Mouse (Mus musculus) neural tube, embryonic 11.5 days (tissue): Measurements from ENCODE around the gene Cd69. TPM values are rescaled to one million over a fixed set of nuclear protein-coding genes. Genes with fewer than 3 reads are reported as not detected.

Experiments used
- ATAC-seq: fragments of 200-750 bp; cut with Nextera tagmentation; 2 replicates; pipeline ENCODE4 v1.8.0; 2017; ENCODE audit warnings: moderate number of reproducible peaks, mild to moderate bottlenecking, moderate TSS enrichment, moderate library complexity; ENCODE audit not compliant: insufficient read depth, low FRiP score, low TSS enrichment
- DNase-seq: peaks from one replicate; pipeline ENCODE4 v3.0.0-alpha.2; 2015; ENCODE audit warnings: low spot score
- H3K27ac ChIP-seq: fragments of 300-500 bp; sonication (generic); 2 replicates; pipeline ENCODE4 v1.5.1; 2014; ENCODE audit warnings: low read depth, mild to moderate bottlenecking, low read length
- H3K27me3 ChIP-seq: fragments of 300-500 bp; sonication (generic); 2 replicates; pipeline ENCODE4 v1.6.1; 2014; ENCODE audit warnings: mild to moderate bottlenecking, low read length, mixed read lengths; ENCODE audit not compliant: control insufficient read depth, insufficient read depth
- H3K36me3 ChIP-seq: fragments of 300-500 bp; sonication (generic); 2 replicates; pipeline ENCODE4 v1.6.1; 2014; ENCODE audit warnings: mild to moderate bottlenecking, low read length, moderate library complexity, mixed read lengths; ENCODE audit not compliant: control insufficient read depth, insufficient read depth
- H3K4me1 ChIP-seq: fragments of 300-500 bp; sonication (generic); 2 replicates; pipeline ENCODE4 v1.6.1; 2014; ENCODE audit warnings: low read length, mixed read lengths; ENCODE audit not compliant: control insufficient read depth, insufficient read depth
- H3K4me2 ChIP-seq: fragments of 300-500 bp; sonication (generic); 2 replicates; pipeline ENCODE4 v1.6.1; 2014; ENCODE audit warnings: low read depth, mild to moderate bottlenecking, moderate library complexity
- H3K4me3 ChIP-seq: fragments of 300-500 bp; sonication (generic); 2 replicates; pipeline ENCODE4 v1.5.1; 2014; ENCODE audit warnings: low read depth, low read length
- H3K9ac ChIP-seq: fragments of 300-500 bp; sonication (generic); 2 replicates; pipeline ENCODE4 v1.6.1; 2014; ENCODE audit warnings: mild to moderate bottlenecking, low read length
- H3K9me3 ChIP-seq: fragments of 300-500 bp; sonication (generic); 2 replicates; pipeline ENCODE4 v1.6.1; 2016; ENCODE audit warnings: low read length; ENCODE audit not compliant: control insufficient read depth
- WGBS: fragments of 180-500 bp; shearing (Covaris S2); extraction: QIAGEN DNeasy Blood & Tissue Kit; methylation state at CpG from one replicate; pipeline ENCODE4 v1.1.7; 2014; 5-methylcytosine and 5-hydroxymethylcytosine counted together
- polyA plus RNA-seq: library from polyadenylated mRNA; unstranded; fragments of >200 nt; fragmentation: Nextera tagmentation; extraction: Ambion mirVana; gene quantifications from 2 replicates; pipeline ENCODE4 v1.2.1, GENCODE M21; 2014

Cd69 gene
- 0.28 TPM in 1 of 2 replicates, not detected in the other for polyA plus RNA-seq

- 83% methylated on average over 9 of the region's 9 CpGs for WGBS
- DNase-seq, result no peak
- Histone ChIP-seq H3K9me3 (no peaks in the 10 kb centered on the region), H3K27ac (no peak within 1 kb of the TSS), H3K4me2 (no peak within 1 kb of the TSS), H3K9ac (no peak within 1 kb of the TSS), H3K4me3 (no peak within 1 kb of the TSS), H3K4me1 (no peaks in the 10 kb centered on the region), H3K27me3 (no peaks in the 10 kb centered on the region), H3K36me3 (no peaks in the 10 kb centered on the region)
- ATAC-seq, result no peak
Observed at GRCm38 (mm10) chr6:129275220-129275619, at the start of gene Cd69. Gene Cd69, minus strand, starts transcription at chr6:129275436.

GRCm38 (mm10) chr6:129319331-129319730 lies 44.1 kb upstream of the Cd69 start:
- ATAC-seq, result no peak
- 80% methylated on average over 4 of the region's 4 CpGs for WGBS

GRCm38 (mm10) chr6:129318395-129318794 lies 43.2 kb upstream of the Cd69 start:
- no peaks in the 10 kb centered on the region for H3K36me3 ChIP-seq
- H3K27me3 ChIP-seq, result no peaks in the 10 kb centered on the region
- no peak overlapping the region for H3K4me3 ChIP-seq
- WGBS, result 56% methylated on average over 1 of the region's 1 CpGs
- ATAC-seq (no peak), DNase-seq (no peak)
- no peaks in the 10 kb centered on the region for H3K9me3 ChIP-seq
- no peak overlapping the region for H3K4me2 ChIP-seq
- H3K27ac ChIP-seq, result no peak overlapping the region
- H3K4me1 ChIP-seq, result no peaks in the 10 kb centered on the region
- H3K9ac ChIP-seq, result no peak overlapping the region

More at GRCm38 (mm10) chr6:129319331-129319730, 44.1 kb upstream of the Cd69 start:
- no peak overlapping the region for H3K9ac ChIP-seq
- no peak overlapping the region for H3K27ac ChIP-seq
- no peak for DNase-seq
- H3K4me3 ChIP-seq, result no peak overlapping the region
- H3K9me3 ChIP-seq, result no peaks in the 10 kb centered on the region
- H3K4me1 ChIP-seq, result no peaks in the 10 kb centered on the region
- no peaks in the 10 kb centered on the region for H3K27me3 ChIP-seq
- no peaks in the 10 kb centered on the region for H3K36me3 ChIP-seq
- no peak overlapping the region for H3K4me2 ChIP-seq

- no peak overlapping the region for H3K4me3 ChIP-seq
- H3K9ac ChIP-seq, result no peak overlapping the region
- H3K9me3 ChIP-seq, result no peaks in the 10 kb centered on the region
- DNase-seq, result no peak
- ATAC-seq, result no peak
- H3K27me3 ChIP-seq, result no peaks in the 10 kb centered on the region
- no peak overlapping the region for H3K27ac ChIP-seq
- H3K4me1 ChIP-seq, result no peaks in the 10 kb centered on the region
- 73% methylated on average over 2 of the region's 2 CpGs for WGBS
- H3K36me3 ChIP-seq, result no peaks in the 10 kb centered on the region
- H3K4me2 ChIP-seq, result no peak overlapping the region
Observed at GRCm38 (mm10) chr6:129316463-129316862, 41.2 kb upstream of the Cd69 start.

- no peak overlapping the region for H3K9ac ChIP-seq
Observed at GRCm38 (mm10) chr6:129315698-129316097, 40.5 kb upstream of the Cd69 start.

GRCm38 (mm10) chr6:129314655-129315168 lies 39.5 kb upstream of the Cd69 start:
- DNase-seq (no peak), ATAC-seq (no peak)
- Histone ChIP-seq H3K9ac (no peak overlapping the region), H3K27me3 (no peaks in the 10 kb centered on the region), H3K4me2 (no peak overlapping the region), H3K4me1 (no peaks in the 10 kb centered on the region), H3K27ac (no peak overlapping the region), H3K9me3 (no peaks in the 10 kb centered on the region), H3K4me3 (no peak overlapping the region), H3K36me3 (no peaks in the 10 kb centered on the region)
- WGBS, result 87% methylated on average over 3 of the region's 3 CpGs

More at GRCm38 (mm10) chr6:129315698-129316097, 40.5 kb upstream of the Cd69 start:
- Histone ChIP-seq H3K27ac (no peak overlapping the region), H3K4me2 (no peak overlapping the region), H3K4me3 (no peak overlapping the region), H3K4me1 (no peaks in the 10 kb centered on the region), H3K27me3 (no peaks in the 10 kb centered on the region), H3K36me3 (no peaks in the 10 kb centered on the region), H3K9me3 (no peaks in the 10 kb centered on the region)
- ATAC-seq (no peak), DNase-seq (no peak)
- 86% methylated on average over 1 of the region's 1 CpGs for WGBS

GRCm38 (mm10) chr6:129312499-129312898 lies 37.3 kb upstream of the Cd69 start:
- Histone ChIP-seq H3K9me3 (no peaks in the 10 kb centered on the region), H3K4me1 (no peaks in the 10 kb centered on the region), H3K27ac (no peak overlapping the region), H3K4me3 (no peak overlapping the region), H3K4me2 (no peak overlapping the region), H3K27me3 (no peaks in the 10 kb centered on the region), H3K9ac (no peak overlapping the region), H3K36me3 (no peaks in the 10 kb centered on the region)
- DNase-seq, result no peak
- 86% methylated on average over 3 of the region's 3 CpGs for WGBS
- no peak for ATAC-seq

- ATAC-seq (no peak), DNase-seq (no peak)
- 68% methylated on average over 1 of the region's 1 CpGs for WGBS
- no peaks in the 10 kb centered on the region for H3K4me1 ChIP-seq
- no peak overlapping the region for H3K4me3 ChIP-seq
- no peaks in the 10 kb centered on the region for H3K36me3 ChIP-seq
- no peaks in the 10 kb centered on the region for H3K9me3 ChIP-seq
- H3K9ac ChIP-seq, result no peak overlapping the region
- H3K4me2 ChIP-seq, result no peak overlapping the region
- H3K27ac ChIP-seq, result no peak overlapping the region
- H3K27me3 ChIP-seq, result no peaks in the 10 kb centered on the region
Observed at GRCm38 (mm10) chr6:129304180-129304579, 28.9 kb upstream of the Cd69 start.

- DNase-seq (no peak), ATAC-seq (no peak)
- Histone ChIP-seq H3K27me3 (no peaks in the 10 kb centered on the region), H3K27ac (no peak overlapping the region), H3K4me3 (no peak overlapping the region), H3K9ac (no peak overlapping the region), H3K9me3 (no peaks in the 10 kb centered on the region), H3K4me2 (no peak overlapping the region), H3K36me3 (no peaks in the 10 kb centered on the region), H3K4me1 (no peaks in the 10 kb centered on the region)
Observed at GRCm38 (mm10) chr6:129288708-129289107, 13.5 kb upstream of the Cd69 start.
